Mouse (Mus musculus): ENCODE results near the gene Pex19.

DNA sequence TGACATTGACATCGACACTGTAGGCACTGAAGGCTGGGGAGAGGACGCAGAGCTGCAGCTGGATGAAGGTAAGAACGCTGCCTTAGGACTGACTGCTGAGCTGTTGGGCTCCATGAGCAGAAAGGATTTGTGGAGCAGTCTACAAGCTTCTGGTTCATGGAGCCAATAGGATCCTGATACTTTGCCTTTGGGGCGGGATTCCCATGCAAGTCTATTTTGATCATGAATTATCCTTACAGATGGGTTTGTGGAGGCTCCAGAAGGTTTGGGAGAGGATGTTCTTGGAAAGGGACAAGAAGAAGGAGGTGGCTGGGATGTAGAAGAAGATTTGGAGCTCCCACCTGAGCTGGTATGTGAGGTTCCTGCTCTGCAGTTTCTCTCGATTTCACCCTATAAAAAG is 9.6 kb upstream of the Pex19 start:
- TF ChIP-seq CTCF (IDR thresholded peaks at IDR 0.05; ENCODE audit: low read depth, low read length) (no peak), GATA1 (IDR thresholded peaks at IDR 0.05; ENCODE audit: borderline replicate concordance, low read length) (no peak)

Measured in G1E (cell line).